Mouse (Mus musculus): ENCODE data around the gene Zfp428.
A peak's percentile ranks its signal among the peaks of the same experiment; 100 is the strongest.
"Not testable (repeated sequence)": the region's sequence is repeated elsewhere in the genome, so short reads cannot be mapped to it uniquely, and the experiment has no call there.

The Zfp428 gene

DNA sequence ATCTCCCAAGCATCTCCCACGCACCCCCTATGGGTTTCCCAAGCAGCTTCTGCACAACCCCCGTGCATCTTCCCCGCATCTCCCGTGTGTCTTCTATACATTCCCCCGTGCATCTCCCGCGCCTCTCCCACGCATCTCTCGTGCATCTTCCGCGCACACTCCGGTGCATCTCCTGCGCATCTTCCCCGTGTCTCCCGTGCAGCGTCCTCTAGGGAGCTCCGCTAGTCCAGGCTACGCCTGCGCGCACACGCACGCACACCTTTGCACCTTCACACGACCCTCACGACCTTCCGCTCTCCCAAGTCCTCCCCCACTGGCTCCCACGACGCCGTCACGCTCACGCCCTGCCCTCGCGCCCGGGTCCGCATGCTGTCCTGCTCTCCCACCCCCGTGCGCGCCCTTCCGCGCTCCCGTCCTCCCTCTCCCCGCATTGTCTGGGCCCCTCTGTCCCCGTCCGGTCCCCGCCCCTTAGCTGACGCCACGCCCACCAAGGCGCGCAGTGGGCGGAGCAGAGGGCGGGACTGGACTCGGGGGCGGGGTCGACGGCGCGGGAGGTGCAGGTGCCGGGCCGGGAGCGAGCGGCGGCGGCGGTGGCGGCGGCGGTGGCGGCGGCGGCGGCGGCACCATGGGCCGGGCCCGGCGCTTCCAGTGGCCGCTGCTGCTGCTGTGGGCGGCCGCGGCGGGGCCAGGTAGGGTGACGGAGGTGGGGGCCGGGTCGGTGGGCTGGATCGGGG is 25.2 kb upstream of the Zfp428 start, which contains the start of gene Cadm4:
TSS of gene Cadm4 (plus strand) at position 550 of the 734 bp plus-strand sequence.
- DNase-seq: peak; percentile 93

DNA sequence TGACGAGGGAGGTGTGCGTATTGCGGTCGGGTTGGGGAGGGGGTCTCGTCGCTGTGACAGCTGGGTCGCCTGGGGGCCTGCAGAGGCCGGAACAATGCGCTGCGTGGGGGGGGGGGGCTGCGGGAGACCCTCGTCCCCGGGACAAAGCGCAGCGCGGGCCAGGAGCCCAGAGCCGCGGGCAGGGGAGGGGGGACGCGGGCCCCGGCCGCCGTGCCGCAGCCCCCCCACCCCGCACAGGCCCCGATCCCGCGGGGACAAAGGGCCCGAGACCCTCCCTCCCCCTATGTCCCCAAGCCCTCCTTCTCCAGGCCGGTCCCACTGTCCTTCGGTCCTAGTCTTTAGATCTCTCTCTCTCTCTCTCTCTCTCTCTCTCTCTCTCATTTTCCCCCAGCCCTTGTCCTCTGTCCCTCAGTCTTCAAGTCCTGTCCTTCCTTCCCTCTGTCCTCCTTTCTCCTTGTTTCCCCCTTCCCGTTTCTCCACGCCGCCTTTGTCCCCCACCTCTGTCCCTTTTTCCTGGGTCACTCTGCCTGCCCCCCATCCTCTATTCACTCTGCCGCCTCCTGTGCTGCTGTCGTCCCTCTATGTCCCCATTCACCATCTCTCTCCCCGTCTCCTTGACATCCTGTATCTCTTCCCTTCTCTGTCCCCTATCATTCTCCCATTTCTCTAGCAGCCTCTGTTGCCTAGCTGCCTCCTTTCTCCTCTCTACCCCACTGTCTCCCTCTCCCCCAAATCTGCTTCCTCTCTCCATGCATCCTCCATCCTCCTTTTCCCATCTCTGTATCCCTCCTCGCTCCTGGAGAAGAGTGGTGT is 24.4 kb upstream of the Zfp428 start:
- DNase-seq: no peak

DNA sequence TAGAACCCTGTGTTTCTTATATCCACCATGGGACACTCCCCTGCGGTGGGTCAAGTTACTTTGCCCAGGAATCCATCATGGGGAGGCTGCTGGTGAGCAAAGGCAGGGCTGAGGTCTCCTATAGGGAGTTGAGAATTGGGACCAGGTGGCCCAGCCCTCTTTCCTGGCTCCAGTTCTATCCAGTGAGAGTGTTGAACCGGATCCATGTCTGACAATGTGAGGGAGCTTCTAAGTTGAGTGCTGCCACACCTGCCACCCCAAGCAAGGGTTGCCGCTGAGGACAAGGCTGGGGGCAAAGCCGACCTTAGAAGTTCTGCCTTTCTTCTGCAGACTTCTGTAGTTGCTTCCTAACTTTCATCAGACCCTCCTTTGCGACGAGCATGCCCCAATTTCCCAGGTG is 23.5 kb upstream of the Zfp428 start:
- DNase-seq: not testable (repeated sequence)

DNA sequence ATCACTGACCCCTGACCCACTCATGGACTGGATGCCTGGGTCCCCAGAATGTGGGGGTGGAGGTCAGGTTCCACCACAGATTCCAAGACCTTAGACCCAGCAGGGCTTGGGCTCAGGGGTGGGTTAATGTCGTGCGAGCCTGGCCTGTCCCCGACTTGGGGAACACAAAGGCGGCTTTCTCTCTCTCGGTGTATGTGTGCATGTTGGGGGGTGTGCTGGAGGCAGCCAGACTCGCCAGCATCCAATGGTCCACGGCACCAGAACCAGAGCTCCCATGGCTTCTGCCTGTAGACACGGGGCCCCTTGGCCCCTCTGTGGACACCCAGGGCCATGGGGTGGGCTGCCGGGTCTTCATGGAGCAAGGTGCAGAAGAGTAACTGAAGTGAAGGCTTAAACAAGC is 21.3 kb upstream of the Zfp428 start:
- DNase-seq: no peak

DNA sequence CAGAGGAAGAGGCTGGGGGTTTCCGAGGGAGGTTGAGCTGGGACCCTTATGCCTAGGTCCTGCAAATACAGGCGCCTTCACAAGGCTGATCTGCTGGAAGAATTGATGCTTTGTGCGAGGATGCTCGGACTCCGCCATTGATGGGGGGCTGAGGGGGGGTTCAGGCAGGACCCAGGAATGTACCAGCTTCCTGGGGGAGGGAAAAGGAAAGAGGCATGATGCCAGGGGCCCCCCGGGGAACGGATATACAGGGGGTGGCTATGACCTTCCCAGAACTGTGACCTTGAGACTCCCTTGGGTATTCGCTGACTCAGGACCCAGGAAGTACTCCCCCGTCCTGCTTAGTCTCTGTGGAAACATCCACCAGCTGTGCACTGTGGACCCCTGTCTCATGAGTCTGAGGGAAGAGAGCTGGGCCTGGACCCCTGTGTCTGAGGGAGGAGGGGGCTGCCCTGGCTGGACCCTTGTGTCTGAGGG is 20.1 kb upstream of the Zfp428 start:
- no peak for DNase-seq

DNA sequence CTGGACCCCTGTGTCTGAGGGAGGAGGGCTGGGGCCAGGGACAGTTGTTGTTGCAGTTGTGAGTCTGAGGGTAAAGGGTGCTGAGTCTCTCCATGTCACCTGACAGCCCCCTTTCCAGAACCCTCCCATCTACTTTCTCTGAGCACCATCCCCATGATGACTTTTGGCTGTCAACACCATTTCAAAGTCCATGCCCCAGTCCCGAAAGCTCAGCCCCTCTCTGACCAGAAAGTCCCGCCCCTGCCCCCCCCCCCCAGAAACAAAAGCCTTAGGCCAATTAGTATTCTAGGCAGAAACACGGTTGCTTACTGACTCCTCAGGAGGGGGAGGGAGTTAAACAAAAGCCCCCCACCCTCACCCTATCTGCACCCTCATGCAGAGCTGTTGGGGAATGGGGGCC is 19.4 kb upstream of the Zfp428 start:
- DNase-seq: no peak

DNA sequence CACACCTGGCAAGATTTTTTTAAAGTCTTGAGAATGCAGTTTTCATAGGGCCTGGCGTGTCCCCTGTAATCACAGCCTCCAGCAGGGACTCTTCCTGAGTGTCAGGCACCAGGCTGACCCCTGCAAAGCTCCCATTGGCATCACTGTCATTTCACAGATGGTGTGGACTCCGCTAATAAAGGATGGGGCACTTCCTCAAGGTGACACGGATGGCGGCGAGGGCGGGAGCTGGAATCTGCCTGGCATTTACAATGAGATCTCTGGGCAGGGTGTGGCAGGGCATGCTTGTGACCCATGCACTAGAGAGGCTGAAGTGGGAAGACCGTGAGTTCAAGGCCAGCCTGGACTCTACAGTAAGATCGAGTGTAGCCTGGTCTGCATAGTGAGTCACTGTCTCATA is 18.5 kb upstream of the Zfp428 start:
- no peak for DNase-seq

DNA sequence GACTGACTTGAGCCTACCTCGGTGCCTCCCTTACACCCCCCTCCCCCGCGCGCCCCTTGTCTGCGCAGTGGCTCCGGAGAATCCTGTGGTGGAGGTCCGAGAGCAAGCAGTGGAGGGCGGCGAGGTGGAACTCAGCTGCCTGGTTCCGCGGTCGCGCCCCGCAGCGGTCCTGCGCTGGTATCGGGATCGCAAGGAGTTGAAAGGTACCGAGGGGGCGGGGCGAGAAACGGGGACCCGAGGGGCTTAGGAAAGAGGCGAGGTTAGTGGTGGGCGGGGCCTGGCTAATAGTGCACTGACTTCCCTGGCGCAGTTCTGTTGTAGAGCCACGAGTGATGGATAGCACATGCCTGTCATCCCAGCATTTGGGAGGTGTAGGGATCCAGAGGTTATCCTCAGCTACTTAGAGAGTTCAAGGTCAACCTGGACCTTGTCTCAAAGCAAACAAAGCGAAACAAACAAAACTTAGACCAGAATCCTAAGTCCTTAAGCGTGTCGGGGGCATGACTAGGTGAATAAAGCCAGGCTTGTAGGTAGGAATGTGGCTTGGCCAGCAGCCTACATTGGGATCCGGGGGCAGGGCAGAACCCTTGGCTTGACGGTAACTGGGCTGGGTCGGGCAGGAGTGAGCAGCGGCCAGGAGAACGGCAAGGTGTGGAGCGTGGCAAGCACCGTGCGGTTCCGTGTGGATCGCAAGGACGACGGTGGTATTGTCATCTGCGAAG is 6.8 kb upstream of the Zfp428 start:
- DNase-seq: no peak

DNA sequence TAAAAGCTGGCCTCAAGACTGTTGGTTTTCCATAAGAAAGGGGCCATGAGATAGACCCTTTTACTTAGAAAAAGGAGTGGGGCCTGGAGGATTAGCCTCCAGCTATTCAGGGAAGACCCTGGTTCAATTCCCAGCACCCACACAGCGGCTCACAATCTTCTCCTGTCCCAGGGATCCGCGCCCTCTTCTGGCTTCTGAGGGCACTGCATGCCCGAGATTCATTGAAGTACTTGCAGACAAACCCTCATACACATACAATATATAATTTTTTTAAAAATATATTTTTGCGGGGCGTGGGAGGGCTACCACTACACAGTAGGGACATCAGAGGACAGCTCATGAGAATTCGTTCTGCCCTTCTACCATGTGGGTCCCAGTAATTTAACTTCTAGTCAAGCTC is 5.9 kb upstream of the Zfp428 start:
- no peak for DNase-seq

DNA sequence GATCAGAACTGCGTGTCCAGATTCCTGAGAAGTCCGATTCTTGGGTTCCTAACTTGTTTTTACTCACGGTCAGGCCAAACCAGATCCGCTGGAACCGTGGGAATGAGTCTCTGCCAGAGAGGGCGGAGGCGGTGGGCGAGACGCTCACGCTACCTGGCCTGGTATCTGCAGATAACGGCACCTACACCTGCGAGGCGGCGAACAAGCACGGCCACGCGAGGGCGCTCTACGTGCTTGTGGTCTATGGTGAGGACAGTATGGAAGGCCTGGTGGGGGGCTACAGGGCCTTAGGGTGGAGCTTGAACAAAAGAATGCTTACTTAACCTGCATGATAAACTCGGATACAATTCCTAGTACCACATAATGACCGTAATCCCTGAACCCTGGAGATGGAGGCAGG is 5.3 kb upstream of the Zfp428 start:
- no peak for DNase-seq

DNA sequence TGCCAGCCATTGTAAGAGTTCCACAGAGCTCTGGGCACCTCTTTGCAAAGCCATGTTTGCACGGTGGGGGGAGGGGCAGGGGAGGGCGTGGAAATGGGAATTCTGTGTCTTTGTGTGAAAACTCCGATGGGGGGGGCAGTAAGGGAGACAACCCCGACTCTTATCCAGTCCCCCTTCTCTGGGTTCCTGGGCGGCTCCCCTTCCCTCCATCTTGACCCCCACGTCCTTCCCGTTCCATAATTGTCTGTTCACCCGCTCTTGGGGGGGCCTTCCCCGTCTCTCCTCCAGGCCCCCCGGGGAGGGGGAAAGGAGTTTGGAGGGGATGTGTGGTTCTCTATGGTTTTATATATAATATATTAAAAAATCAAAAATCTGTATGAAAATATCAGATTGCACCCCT is 2.8 kb upstream of the Zfp428 start:
- no peak for DNase-seq

DNA sequence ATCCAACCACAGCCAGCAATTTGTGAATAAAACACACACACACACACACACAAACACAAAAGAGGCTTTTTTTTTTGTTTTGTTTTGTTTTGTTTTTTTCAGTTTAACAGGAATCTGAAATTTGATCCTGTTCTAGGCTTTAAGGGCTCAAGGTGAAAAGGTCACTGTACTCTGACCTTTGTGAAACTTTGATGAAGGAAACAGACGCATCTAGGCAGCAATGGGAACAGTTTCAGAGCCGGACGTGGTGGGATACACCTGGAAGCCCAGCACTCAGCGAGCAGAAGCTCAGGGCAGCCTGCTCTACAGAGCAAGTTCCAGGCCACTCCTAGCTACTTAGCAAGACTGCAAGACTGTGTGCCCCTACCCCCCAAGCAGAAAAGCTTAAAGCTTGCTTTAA is 1.9 kb upstream of the Zfp428 start:
- DNase-seq: no peak

DNA sequence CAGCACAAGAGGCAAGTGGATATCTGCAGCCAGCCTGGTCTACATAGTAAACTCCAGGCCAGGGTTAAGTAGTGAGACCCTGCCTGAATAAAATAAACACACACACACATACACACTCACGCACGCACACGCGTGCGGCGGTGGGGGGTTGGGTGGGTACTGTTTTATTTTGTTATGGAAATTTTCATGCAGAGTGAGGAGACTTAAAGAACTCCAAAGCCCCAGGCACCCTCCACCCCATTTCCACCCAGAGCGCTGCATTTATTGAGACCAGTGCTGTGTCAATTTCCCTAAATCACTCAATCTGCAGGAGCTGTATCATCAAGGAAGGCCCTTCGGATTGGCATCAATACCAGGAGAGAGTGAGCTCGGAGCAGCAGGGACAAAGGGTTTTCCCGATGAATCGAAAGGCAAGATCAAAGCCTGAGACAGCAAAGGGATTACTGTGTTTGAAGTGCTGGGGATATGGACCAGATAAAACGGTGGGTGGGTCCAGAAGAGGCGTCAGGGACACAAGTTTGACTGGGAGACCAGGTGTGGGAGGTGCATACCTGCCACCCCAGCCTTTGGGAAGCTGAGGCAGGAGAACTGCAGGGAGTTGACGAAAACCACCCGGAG is 1.2 kb upstream of the Zfp428 start:
- no peak for DNase-seq

DNA sequence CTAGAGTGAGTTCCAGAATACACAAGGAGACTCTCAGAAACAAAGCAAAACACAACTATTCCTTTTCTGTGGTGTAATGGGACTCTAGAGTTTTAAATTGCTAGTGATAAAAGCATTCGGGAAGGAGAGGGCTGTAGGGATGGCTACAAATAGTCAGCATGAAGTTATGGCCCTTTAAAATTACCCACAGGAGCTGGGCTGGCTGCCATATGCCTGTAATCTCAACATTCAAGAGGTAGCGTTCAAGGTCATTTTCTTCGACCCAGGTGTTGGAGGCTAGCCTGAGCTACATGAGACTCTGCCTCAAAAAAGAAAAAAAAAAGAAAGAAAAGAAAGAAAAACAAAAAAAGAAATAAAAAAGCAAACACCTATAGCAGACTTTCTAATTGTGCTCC is 744 bp upstream of the Zfp428 start:
- DNase-seq: no peak

DNA sequence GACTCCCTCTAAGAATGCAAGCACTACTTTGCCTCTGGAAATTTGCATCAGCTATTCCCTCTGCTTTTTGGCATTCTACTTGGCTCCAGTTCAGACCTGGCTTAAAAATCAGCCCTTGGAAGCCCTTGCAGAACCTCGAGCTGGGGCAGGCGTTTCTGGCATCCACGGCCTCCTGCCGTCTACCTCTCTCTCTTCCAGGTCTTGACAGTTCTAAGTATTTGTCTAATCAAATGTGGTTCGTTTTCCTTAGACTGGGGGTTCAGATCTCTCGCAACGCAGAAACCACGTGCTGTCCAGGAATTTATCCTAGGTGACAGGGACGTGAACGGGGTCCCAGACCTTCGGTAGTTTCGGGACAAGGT is 349 bp upstream of the Zfp428 start:
- DNase-seq: peak; percentile 63

DNA sequence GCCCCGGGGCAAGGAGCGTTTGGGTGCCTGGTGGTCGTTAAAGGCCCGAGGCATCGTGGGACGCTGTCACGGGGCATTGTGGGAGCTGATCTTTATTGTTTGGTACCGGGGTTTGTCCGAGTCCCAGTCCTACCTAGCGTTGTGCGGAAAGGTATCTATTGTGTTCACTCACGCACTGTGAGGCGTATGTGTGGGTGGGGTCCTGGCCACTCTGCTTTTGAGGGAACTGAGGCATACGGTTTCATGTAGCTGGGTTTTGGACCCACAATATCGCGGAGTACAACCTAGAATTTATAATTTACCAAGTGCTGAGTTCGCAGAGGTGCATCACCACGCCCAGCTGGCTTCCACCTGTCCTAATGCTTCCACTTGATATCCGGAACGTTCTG is 914 bp downstream of the Zfp428 start:
- no peak for DNase-seq

DNA sequence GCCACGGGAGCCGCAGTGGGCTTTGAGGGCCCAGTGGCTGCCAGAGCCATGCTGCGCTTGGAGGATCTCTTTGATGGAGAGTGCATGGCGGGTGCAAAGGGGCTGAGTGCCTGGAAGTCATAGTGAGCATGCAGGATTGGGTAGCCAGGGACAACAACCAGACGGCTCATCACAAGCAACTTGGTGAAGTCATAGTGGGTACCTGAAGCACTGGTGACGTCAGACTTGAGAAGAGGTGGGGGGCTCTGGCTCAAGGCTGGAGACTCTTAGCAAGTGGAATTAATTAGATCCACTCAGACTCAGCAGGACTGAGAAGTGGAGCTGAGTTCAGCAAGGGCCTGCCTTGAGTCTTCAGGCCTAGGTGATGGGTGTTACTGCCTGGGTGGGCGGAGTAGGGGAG is 5.5 kb downstream of the Zfp428 start, which contains the start of gene AC161166.1:
TSS of gene AC161166.1 (minus strand) at position 101 of the 400 bp plus-strand sequence.
- DNase-seq: no peak

DNA sequence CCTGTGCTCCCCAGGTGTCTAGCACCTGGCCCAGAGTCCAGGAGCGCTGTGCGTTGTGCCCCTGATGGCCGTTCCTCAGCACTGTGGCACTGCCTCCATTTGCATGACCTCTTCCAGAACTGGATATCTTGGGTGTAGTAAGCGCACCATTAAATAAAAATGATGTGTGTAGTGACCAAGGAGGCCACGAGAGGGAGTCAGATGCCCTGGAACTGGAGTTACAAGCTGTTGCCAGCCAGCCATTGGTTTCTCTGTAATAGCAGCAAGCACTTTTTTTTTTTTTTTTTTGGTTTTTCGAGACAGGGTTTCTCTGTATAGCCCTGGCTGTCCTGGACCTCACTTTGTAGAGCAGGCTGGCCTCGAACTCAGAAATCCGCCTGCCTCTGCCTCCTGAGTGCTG is 9.5 kb downstream of the Zfp428 start:
- not testable (repeated sequence) for DNase-seq

DNA sequence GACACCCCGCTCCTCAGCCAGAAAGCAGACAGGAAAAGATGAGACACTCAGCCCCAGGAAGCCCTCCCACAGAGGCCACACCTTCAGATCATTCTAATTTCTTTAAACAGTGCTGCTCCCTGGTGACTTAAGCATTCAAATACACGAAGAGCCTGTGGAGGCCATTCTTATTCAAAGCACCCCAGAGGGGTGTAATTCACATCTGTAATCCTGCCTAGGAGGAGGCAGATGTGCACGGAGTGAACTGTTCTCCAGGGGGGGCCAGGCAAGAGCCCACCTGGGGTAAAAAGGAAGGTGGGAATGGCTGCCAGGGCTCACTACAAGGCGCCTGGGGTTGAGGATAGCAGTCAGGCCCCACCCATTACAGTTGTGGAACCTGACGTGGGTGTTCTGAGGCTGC is 10.3 kb downstream of the Zfp428 start:
- no peak for DNase-seq

DNA sequence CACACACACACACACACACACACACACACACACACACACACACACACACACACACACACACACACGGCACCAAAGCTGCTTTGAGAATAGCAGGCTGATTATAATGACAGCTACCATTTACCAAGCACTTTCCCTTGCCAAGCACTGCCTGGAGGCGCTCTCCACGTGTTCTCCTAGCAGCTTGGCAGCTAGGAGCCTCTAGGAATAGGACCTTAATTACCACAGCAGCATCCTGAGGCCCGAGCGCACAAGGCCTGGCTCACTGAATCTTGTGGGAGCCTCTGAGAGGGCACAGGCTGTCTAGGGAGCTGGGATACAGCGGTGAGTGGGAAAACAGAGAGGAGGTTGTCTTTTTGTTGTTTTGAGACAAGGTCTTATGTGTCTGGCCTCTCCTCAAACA is 10.8 kb downstream of the Zfp428 start:
- peak; percentile 77 for DNase-seq

DNA sequence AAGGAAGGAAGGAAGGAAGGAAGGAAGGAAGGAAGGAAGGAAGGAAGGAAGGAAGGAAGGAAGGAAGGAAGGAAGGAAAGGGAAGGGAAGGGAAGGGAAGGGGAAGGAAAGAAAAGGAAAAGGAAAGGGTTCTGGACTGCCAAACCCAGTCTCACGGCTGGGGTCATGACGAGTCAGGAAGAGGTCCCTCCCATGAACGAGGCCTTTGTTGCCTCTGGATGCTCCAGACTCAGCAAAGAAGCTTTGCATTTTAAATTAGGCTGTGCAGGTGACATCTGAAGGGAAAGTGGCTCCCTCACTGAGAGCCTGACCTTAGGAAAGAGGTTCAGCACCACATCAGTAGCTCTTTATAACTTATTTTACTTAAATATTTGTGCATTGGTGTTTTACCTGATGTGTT is 12.3 kb downstream of the Zfp428 start:
- DNase-seq: no peak

DNA sequence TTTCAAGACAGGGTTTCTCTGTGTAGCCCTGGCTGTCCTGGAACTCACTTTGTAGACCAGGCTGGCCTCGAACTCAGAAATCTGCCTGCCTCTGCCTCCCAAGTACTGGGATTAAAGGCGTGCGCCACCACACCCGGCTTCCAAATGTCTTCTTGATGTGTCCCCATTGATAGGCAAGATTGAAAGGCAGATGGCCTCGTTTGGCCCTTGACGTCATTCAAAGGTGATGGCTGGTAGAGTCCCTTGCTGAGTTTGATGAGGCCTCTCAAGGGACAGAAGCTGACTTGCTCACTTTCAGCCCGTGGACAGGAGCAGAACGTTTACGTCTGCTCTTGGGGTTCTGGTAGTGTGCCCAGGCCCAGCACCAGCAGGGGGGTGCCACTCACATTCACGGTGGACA is 13.2 kb downstream of the Zfp428 start:
- not testable (repeated sequence) for DNase-seq

DNA sequence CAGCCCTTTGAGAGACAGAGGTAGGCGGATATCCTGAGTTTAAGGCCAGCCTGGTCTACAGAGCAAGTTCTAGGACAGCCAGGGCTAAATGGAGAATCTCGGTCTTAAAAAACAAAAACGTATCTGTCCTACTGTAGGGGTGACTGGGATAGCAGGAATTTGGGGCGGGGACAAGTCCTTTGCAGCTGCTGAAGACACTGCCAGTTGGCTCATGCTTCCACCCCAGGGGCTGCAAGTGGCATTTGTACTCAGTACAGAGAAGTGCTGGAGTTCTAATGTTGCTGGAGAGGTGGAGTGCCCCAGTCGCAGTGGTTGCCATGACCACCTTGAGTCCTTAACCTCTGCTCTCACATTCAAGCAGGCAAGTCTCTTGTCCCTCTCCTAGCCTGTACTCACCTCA is 16.0 kb downstream of the Zfp428 start:
- DNase-seq: no peak
